ENCODE assay signal across 8 mouse cellular contexts in the genomic region with DNA sequence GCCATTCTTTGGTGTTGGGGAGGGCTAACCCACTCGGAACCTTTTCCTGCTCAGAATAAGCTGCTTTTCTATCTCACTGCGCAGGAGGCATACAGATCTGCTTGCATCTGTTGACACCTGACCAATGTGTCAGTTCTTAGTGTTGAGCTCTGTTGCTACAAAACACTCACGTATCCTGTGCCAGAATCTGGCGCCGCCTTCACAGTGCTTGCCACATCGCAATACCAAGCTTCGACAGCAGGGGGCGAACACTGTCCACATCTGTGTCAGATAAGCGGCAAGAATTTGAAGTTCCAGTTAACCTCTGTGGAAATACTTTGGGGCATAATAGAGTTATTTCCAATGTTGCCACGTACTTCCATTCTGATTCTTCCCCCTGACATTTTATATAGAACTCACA. TPM values are rescaled to one million over a fixed set of nuclear protein-coding genes. Genes with fewer than 3 reads are reported as not detected.
DNase-seq lines count a peak whose midpoint lies in the region; ATAC-seq lines count a peak whose summit lies in the region.

No protein-coding gene starts in this region.

- WGBS in hindbrain, embryonic 16.5 days, result 7% methylated on average over 10 of the region's 10 CpGs

- no peak overlapping the region for H3K4me2 ChIP-seq in hindbrain, embryonic 16.5 days (ENCODE audit: low read length)

- no peaks in the 10 kb centered on the region for H3K9me3 ChIP-seq in hindbrain, embryonic 16.5 days (ENCODE audit: control insufficient read depth, low read length)

- peak; percentile 76 for DNase-seq in T-cell, adult 2 months (ENCODE audit: low spot score)
- DNase-seq in cerebellum, postnatal 10 days, result peak; percentile 97 to 99
- peak; percentile 97 for DNase-seq in frontal cortex, postnatal 36 days (ENCODE audit: low spot score in 2 of 2)
- peak; percentile 91 to 96 for DNase-seq in layer of hippocampus, postnatal 36 days
- DNase-seq in right cerebral cortex, postnatal 14 days, result peak; percentile 97
- DNase-seq in urinary bladder, postnatal 14 days (ENCODE audit: low spot score), result peak; percentile 97

- no peak overlapping the region for H3K9ac ChIP-seq in hindbrain, embryonic 16.5 days (ENCODE audit: low read depth, low read length)

- no peak overlapping the region for H3K4me3 ChIP-seq in hindbrain, embryonic 16.5 days (ENCODE audit: low read length)

- ATAC-seq in hindbrain, embryonic 16.5 days, result peak; percentile 80
- ATAC-seq in megakaryocyte progenitor cell, adult 5-6 weeks (replicated peaks; ENCODE audit: poor library complexity), result peak; percentile 97

- no peaks in the 10 kb centered on the region for H3K36me3 ChIP-seq in hindbrain, embryonic 16.5 days (ENCODE audit: control insufficient read depth, insufficient read depth, low read length)

- no peak overlapping the region for H3K27ac ChIP-seq in hindbrain, embryonic 16.5 days (ENCODE audit: low read depth, low read length)

- H3K27me3 ChIP-seq in hindbrain, embryonic 16.5 days (replicated peaks; ENCODE audit: control insufficient read depth, insufficient read depth, low read length), result no peaks in the 10 kb centered on the region

- H3K4me1 ChIP-seq in hindbrain, embryonic 16.5 days (ENCODE audit: control insufficient read depth, insufficient read depth, low read depth, low read length), result no peaks in the 10 kb centered on the region

RNA-seq across cellular contexts. Expression of gene Ttc23, which starts 25.4 kb away (rescaled TPM):
- polyA plus RNA-seq in hindbrain, embryonic 16.5 days (2015; fragmentation: Nextera tagmentation; extraction: Ambion mirVana), result 7.6 and 9.9 TPM in 2 replicates
- 1 to 10 TPM; 6.2 to 9.0 TPM for total RNA-seq in layer of hippocampus, postnatal 36 days (2021)
- 0.56 and 1.8 TPM in 2 replicates for total RNA-seq in megakaryocyte progenitor cell, adult 5-6 weeks (2015)
- total RNA-seq in megakaryocyte progenitor cell, adult 5-6 weeks (2017), result 1.8 and 2.9 TPM in 2 replicates

RNA-seq across cellular contexts. Expression of gene Lrrc28, which starts 27.6 kb away (rescaled TPM):
- 21.1 and 21.2 TPM in 2 replicates for polyA plus RNA-seq in hindbrain, embryonic 16.5 days (2015; fragmentation: Nextera tagmentation; extraction: Ambion mirVana)
- 10 to 100 TPM; 38.3 to 46.2 TPM for total RNA-seq in layer of hippocampus, postnatal 36 days (2021)
- total RNA-seq in megakaryocyte progenitor cell, adult 5-6 weeks (2015), result 6.2 and 9.6 TPM in 2 replicates
- total RNA-seq in megakaryocyte progenitor cell, adult 5-6 weeks (2017), result 15.3 and 16.9 TPM in 2 replicates
